Mouse (Mus musculus) inflammation-experienced regulatory T-cells, adult 16 weeks (primary cell): Measurements from ENCODE around the gene Cfap206. TPM values are rescaled to one million over a fixed set of nuclear protein-coding genes. Genes with fewer than 3 reads are reported as not detected.

Experiments
- polyA plus RNA-seq: library from polyadenylated mRNA; unstranded; fragments of 100-300 nt; shearing (Covaris generic); gene quantifications from one replicate; pipeline ENCODE4 v1.2.1, GENCODE M21; 2017

Cfap206 gene
- not detected for polyA plus RNA-seq

GRCm38 (mm10) chr4:34729851-34730341, at the start of gene Cfap206:
Gene Cfap206 (minus strand): TSS chr4:34730206.

GRCm38 (mm10) chr4:34777677-34778527, 47.9 kb upstream of the Cfap206 start, which contains the start of gene Smim8:
Gene Smim8 (minus strand): TSS chr4:34778423.

GRCm38 (mm10) chr4:34756163-34756562, 26.2 kb upstream of the Cfap206 start, which contains the start of gene Gm136:
Gene Gm136 (minus strand): TSS chr4:34756263.

GRCm38 (mm10) chr4:34686874-34687567, 43.0 kb downstream of the Cfap206 start, which contains the start of gene Slc35a1:
Gene Slc35a1 (minus strand): TSS chr4:34687438.

Other genes starting within 250 kb of the Cfap206 start
- 3.9 TPM for gene Akirin2, start 179.3 kb downstream of the Cfap206 start, polyA plus RNA-seq
- gene Orc3, start 115.3 kb downstream of the Cfap206 start, polyA plus RNA-seq = 122 TPM
- gene Rars2, start 115.2 kb downstream of the Cfap206 start, polyA plus RNA-seq = 61.8 TPM
- 38.4 TPM for gene Slc35a1, start 42.8 kb downstream of the Cfap206 start, polyA plus RNA-seq
- gene Gm136, start 26.1 kb upstream of the Cfap206 start, polyA plus RNA-seq = not detected
- 65.5 TPM for gene Smim8, start 48.2 kb upstream of the Cfap206 start, polyA plus RNA-seq
- gene Zfp292, start 152.8 kb upstream of the Cfap206 start, polyA plus RNA-seq = 21.3 TPM
- gene Cga, start 163.6 kb upstream of the Cfap206 start, polyA plus RNA-seq = not detected